Mouse (Mus musculus) fibroblast of lung, adult 2 months (primary cell): ENCODE data around the gene Cacybp.

ENCODE experiments used
- DNase-seq: peaks from one replicate; pipeline ENCODE4 v3.0.0-alpha.2; 2011; ENCODE audit warnings: low read depth

The Cacybp gene

GRCm38 (mm10) chr1:160212703-160213669 is at the start of gene Cacybp:
Gene Cacybp, minus strand, starts transcription at chr1:160212875.
- peak; percentile 97 for DNase-seq

- no peak for DNase-seq
Measured at GRCm38 (mm10) chr1:160262415-160262814, 49.7 kb upstream of the Cacybp start.

GRCm38 (mm10) chr1:160261849-160262248 is 49.2 kb upstream of the Cacybp start:
- DNase-seq = no peak

- no peak for DNase-seq
Measured at GRCm38 (mm10) chr1:160260605-160261004, 47.9 kb upstream of the Cacybp start.

GRCm38 (mm10) chr1:160259884-160260283 is 47.2 kb upstream of the Cacybp start:
- DNase-seq = no peak

GRCm38 (mm10) chr1:160253108-160253507 is 40.4 kb upstream of the Cacybp start:
- no peak for DNase-seq

- no peak for DNase-seq
Measured at GRCm38 (mm10) chr1:160251388-160252007, 38.8 kb upstream of the Cacybp start.

GRCm38 (mm10) chr1:160250782-160251181 is 38.1 kb upstream of the Cacybp start:
- no peak for DNase-seq

- DNase-seq = no peak
Measured at GRCm38 (mm10) chr1:160249786-160250185, 37.1 kb upstream of the Cacybp start.

GRCm38 (mm10) chr1:160247473-160247872 is 34.8 kb upstream of the Cacybp start:
- DNase-seq = no peak

- DNase-seq = no peak
Measured at GRCm38 (mm10) chr1:160246844-160247243, 34.2 kb upstream of the Cacybp start.

GRCm38 (mm10) chr1:160245954-160246353 is 33.3 kb upstream of the Cacybp start:
- no peak for DNase-seq

GRCm38 (mm10) chr1:160244689-160245088 is 32.0 kb upstream of the Cacybp start:
- no peak for DNase-seq

- no peak for DNase-seq
Measured at GRCm38 (mm10) chr1:160240091-160240490, 27.4 kb upstream of the Cacybp start.

- DNase-seq = no peak
Measured at GRCm38 (mm10) chr1:160238852-160239443, 26.3 kb upstream of the Cacybp start.

GRCm38 (mm10) chr1:160237981-160238380 is 25.3 kb upstream of the Cacybp start:
- no peak for DNase-seq

- DNase-seq = peak; percentile 62
Measured at GRCm38 (mm10) chr1:160233921-160234320, 21.2 kb upstream of the Cacybp start.

- no peak for DNase-seq
Measured at GRCm38 (mm10) chr1:160232113-160232512, 19.4 kb upstream of the Cacybp start.

- no peak for DNase-seq
Measured at GRCm38 (mm10) chr1:160231013-160231412, 18.3 kb upstream of the Cacybp start.

GRCm38 (mm10) chr1:160227850-160228249 is 15.2 kb upstream of the Cacybp start:
- DNase-seq = no peak

GRCm38 (mm10) chr1:160227196-160227595 is 14.5 kb upstream of the Cacybp start:
- DNase-seq = no peak

GRCm38 (mm10) chr1:160224093-160224492 is 11.4 kb upstream of the Cacybp start:
- DNase-seq = no peak

- DNase-seq = no peak
Measured at GRCm38 (mm10) chr1:160217898-160218297, 5.2 kb upstream of the Cacybp start.
